ENCODE assay signal across 9 mouse cellular contexts in the genomic region with DNA sequence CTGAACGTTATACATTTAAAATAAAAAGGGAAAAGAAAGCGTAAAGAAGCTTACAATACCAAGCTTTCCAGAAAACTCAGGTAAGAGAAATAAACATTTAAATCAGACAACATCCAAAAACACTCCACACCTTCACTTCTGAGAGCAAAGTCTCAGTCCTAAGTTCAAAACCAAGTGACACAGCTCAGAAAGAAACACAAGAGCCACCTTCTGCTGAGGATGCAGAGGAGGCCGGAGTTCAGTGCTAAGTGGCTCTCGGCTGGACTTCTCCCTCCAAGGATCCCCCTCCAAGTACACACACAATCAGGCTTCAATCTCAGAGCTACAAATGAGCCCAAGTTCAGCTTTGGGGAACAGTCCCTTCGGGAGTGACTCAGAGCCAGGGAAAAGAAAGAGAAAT. TPM values are rescaled to one million over a fixed set of nuclear protein-coding genes. Genes with fewer than 3 reads are reported as not detected.
DNase-seq lines count a peak whose midpoint lies in the region; ATAC-seq and TF ChIP-seq lines count a peak whose summit lies in the region.
"Had no signal": no experiment of that assay in that cellular context is flagged by ENCODE, and none has a peak within 500 bp of the region (broad histone marks: within the 10 kb centered on the region; RNA-seq: fewer than 3 reads in every experiment).

No protein-coding gene starts in this region.

- TF ChIP-seq CTCF in olfactory bulb, adult 2 months (IDR thresholded peaks at IDR 0.05; ENCODE audit: insufficient read depth, low read depth, low read length), result no peak

- no peak overlapping the region for H3K27ac ChIP-seq in liver, embryonic 11.5 days (ENCODE audit: low read depth, low read length)
- no peak overlapping the region for H3K27ac ChIP-seq in forebrain, embryonic 16.5 days (ENCODE audit: low read length)
- H3K27ac ChIP-seq in olfactory bulb, adult 2 months (ENCODE audit: insufficient read depth, low read depth, low read length), result no peak overlapping the region

- no peaks in the 10 kb centered on the region for H3K9me3 ChIP-seq in liver, embryonic 11.5 days (ENCODE audit: control insufficient read depth, low read length)
- H3K9me3 ChIP-seq in forebrain, embryonic 16.5 days (ENCODE audit: control insufficient read depth, low read length), result no peaks in the 10 kb centered on the region

- TF ChIP-seq POLR2A in olfactory bulb, adult 2 months (IDR thresholded peaks at IDR 0.05; ENCODE audit: insufficient read depth, low read depth, low read length), result no peak

- 76% methylated on average over 5 of the region's 5 CpGs for WGBS in liver, embryonic 11.5 days
- WGBS in forebrain, embryonic 16.5 days, result 70% methylated on average over 5 of the region's 5 CpGs
- WGBS in olfactory bulb, adult 2 months, result 16% methylated on average over 5 of the region's 5 CpGs

- no peak for ATAC-seq in liver, embryonic 11.5 days (replicated peaks; ENCODE audit: low FRiP score)
- no peak for ATAC-seq in forebrain, embryonic 16.5 days
- no peak for ATAC-seq in granulocyte monocyte progenitor cell, adult 5-6 weeks (replicated peaks; ENCODE audit: poor library complexity, severe bottlenecking)
- ATAC-seq: Patski had no signal

- no peak overlapping the region for H3K4me3 ChIP-seq in liver, embryonic 11.5 days (ENCODE audit: low read depth, low read length)
- H3K4me3 ChIP-seq in forebrain, embryonic 16.5 days (replicated peaks; ENCODE audit: low read length), result peak overlapping the region; percentile 60
- peak overlapping the region; percentile 79 for H3K4me3 ChIP-seq in olfactory bulb, adult 2 months (ENCODE audit: insufficient read depth, low read depth, low read length)

- peaks cover 50% of the 10 kb centered on the region for H3K27me3 ChIP-seq in liver, embryonic 11.5 days (replicated peaks; ENCODE audit: control insufficient read depth, insufficient read depth, low read length)
- no peaks in the 10 kb centered on the region for H3K27me3 ChIP-seq in forebrain, embryonic 16.5 days (replicated peaks; ENCODE audit: control insufficient read depth, insufficient read depth, low read length)
- H3K27me3 ChIP-seq: Patski had no signal

- H3K36me3 ChIP-seq in liver, embryonic 11.5 days (ENCODE audit: control insufficient read depth, insufficient read depth, low read length), result no peaks in the 10 kb centered on the region
- H3K36me3 ChIP-seq in forebrain, embryonic 16.5 days (ENCODE audit: control insufficient read depth, insufficient read depth), result no peaks in the 10 kb centered on the region

- no peak overlapping the region for H3K9ac ChIP-seq in liver, embryonic 11.5 days (ENCODE audit: low read depth, low read length)
- peak overlapping the region; percentile 66; the same call in 1 of the 2 replicates for H3K9ac ChIP-seq in forebrain, embryonic 16.5 days (replicated peaks; ENCODE audit: low read depth, low read length)

- H3K4me2 ChIP-seq in liver, embryonic 11.5 days, result peak overlapping the region; percentile 79
- H3K4me2 ChIP-seq in forebrain, embryonic 16.5 days (ENCODE audit: low read length), result peak overlapping the region; percentile 99

- no peak for DNase-seq in liver, embryonic 11.5 days (ENCODE audit: low spot score)
- no peak for DNase-seq in liver
- DNase-seq in kidney, postnatal 36 days, result peak; percentile 58
- DNase-seq in B cell, adult 2 months, result no peak
- no peak for DNase-seq in c-Kit-positive CD71-positive TER-119-positive erythroid progenitor cells, embryonic 14.5 days (ENCODE audit: low spot score)

- H3K4me1 ChIP-seq in liver, embryonic 11.5 days (replicated peaks; ENCODE audit: control insufficient read depth, insufficient read depth, low read length), result peaks cover 22% of the 10 kb centered on the region
- H3K4me1 ChIP-seq in forebrain, embryonic 16.5 days (replicated peaks; ENCODE audit: control insufficient read depth, insufficient read depth, low read length), result peaks cover 71% of the 10 kb centered on the region
- peaks cover 57% of the 10 kb centered on the region for H3K4me1 ChIP-seq in olfactory bulb, adult 2 months (ENCODE audit: control insufficient read depth, insufficient read depth, low read length)

RNA-seq across cellular contexts. Expression of gene Zcchc14, which starts 3.3 kb away (rescaled TPM):
- polyA plus RNA-seq in liver, embryonic 11.5 days (2014; fragmentation: Nextera tagmentation; extraction: Ambion mirVana), result 6.2 and 7.3 TPM in 2 replicates
- polyA plus RNA-seq in forebrain, embryonic 16.5 days (2015; fragmentation: Nextera tagmentation; extraction: Ambion mirVana), result 37.3 and 38.5 TPM in 2 replicates
- polyA plus RNA-seq in olfactory bulb, adult 2 months (2012; ENCODE audit: insufficient read depth, insufficient read length, low replicate concordance, missing spikeins), result not detected in 2 replicates
- total RNA-seq in granulocyte monocyte progenitor cell, adult 5-6 weeks (2014; fragmentation: Nextera tagmentation), result not detected in 2 replicates
- 0.30 TPM in 1 of 2 replicates, not detected in the other for total RNA-seq in granulocyte monocyte progenitor cell, adult 5-6 weeks (2017)

RNA-seq across cellular contexts. Expression of gene Map1lc3b, which starts 59.3 kb away (rescaled TPM):
- 161 and 167 TPM in 2 replicates for polyA plus RNA-seq in liver, embryonic 11.5 days (2014; fragmentation: Nextera tagmentation; extraction: Ambion mirVana)
- 407 and 443 TPM in 2 replicates for polyA plus RNA-seq in forebrain, embryonic 16.5 days (2015; fragmentation: Nextera tagmentation; extraction: Ambion mirVana)
- not detected in 2 replicates for polyA plus RNA-seq in olfactory bulb, adult 2 months (2012; ENCODE audit: insufficient read depth, insufficient read length, low replicate concordance, missing spikeins)
- total RNA-seq in granulocyte monocyte progenitor cell, adult 5-6 weeks (2014; fragmentation: Nextera tagmentation), result 77.9 and 84.4 TPM in 2 replicates
- total RNA-seq in granulocyte monocyte progenitor cell, adult 5-6 weeks (2017), result 68.5 and 77.1 TPM in 2 replicates

Comparison
In these comparisons a context has a peak if more than half of its experiments do, and no peak if none do; other contexts are left out.
1. DNase-seq: peak in kidney, postnatal 36 days (2 of 2); none in liver, embryonic 11.5 days (single experiment), liver (single experiment), B cell, adult 2 months (0 of 2) and c-Kit-positive CD71-positive TER-119-positive erythroid progenitor cells, embryonic 14.5 days (single experiment).